Mouse (Mus musculus): Measurements from ENCODE around the gene Adam25.
"Not testable (repeated sequence)": the region's sequence is repeated elsewhere in the genome, so short reads cannot be mapped to it uniquely, and the experiment has no call there.

Gene Adam25

GRCm38 (mm10) chr8:40751908-40752307 is at the start of gene Adam25:
TSS of gene Adam25 (plus strand) at chr8:40752208.
- DNase-seq (ENCODE audit: low spot score), result not testable (repeated sequence)

- DNase-seq (ENCODE audit: low spot score), result not testable (repeated sequence)
Observed at GRCm38 (mm10) chr8:40715406-40715805, 36.6 kb upstream of the Adam25 start.

GRCm38 (mm10) chr8:40715986-40716385 is 36.0 kb upstream of the Adam25 start:
- DNase-seq (ENCODE audit: low spot score), result no peak

- no peak for DNase-seq (ENCODE audit: low spot score)
Observed at GRCm38 (mm10) chr8:40783320-40783719, 31.3 kb downstream of the Adam25 start.

GRCm38 (mm10) chr8:40792973-40793372 is 41.0 kb downstream of the Adam25 start, which contains the start of gene Adam20:
TSS of gene Adam20 (plus strand) at chr8:40793273.
- not testable (repeated sequence) for DNase-seq (ENCODE audit: low spot score)

- no peak for DNase-seq (ENCODE audit: low spot score)
Observed at GRCm38 (mm10) chr8:40803379-40804079, 51.5 kb downstream of the Adam25 start.
